Mouse (Mus musculus) hindbrain, postnatal 0 days (tissue): Measurements from ENCODE around the gene Atp23. TPM values are rescaled to one million over a fixed set of nuclear protein-coding genes. Genes with fewer than 3 reads are reported as not detected.
A peak's percentile ranks its signal among the peaks of the same experiment; 100 is the strongest.

Source experiments
- ATAC-seq: fragments of 200-750 bp; cut with Nextera tagmentation; 2 replicates; pipeline ENCODE4 v1.8.0; 2017; ENCODE audit warnings: mild to moderate bottlenecking, moderate TSS enrichment, moderate library complexity
- DNase-seq: peaks from one replicate; pipeline ENCODE4 v3.0.0-alpha.2; 2015; ENCODE audit warnings: low spot score
- H3K27ac ChIP-seq: fragments of 300-500 bp; sonication (generic); 2 replicates; pipeline ENCODE4 v1.5.1; 2014; ENCODE audit warnings: mild to moderate bottlenecking
- H3K27me3 ChIP-seq: fragments of 300-500 bp; sonication (generic); 2 replicates; pipeline ENCODE4 v1.6.1; 2014; ENCODE audit warnings: low read length, mixed read lengths; ENCODE audit not compliant: insufficient read depth
- H3K36me3 ChIP-seq: fragments of 300-500 bp; sonication (generic); 2 replicates; pipeline ENCODE4 v1.6.1; 2014; ENCODE audit warnings: low read length, mixed read lengths; ENCODE audit not compliant: insufficient read depth
- H3K4me1 ChIP-seq: fragments of 300-500 bp; sonication (generic); 2 replicates; pipeline ENCODE4 v1.6.1; 2014; ENCODE audit warnings: antibody characterized with exemption, low read length, mixed read lengths; ENCODE audit not compliant: insufficient read depth
- H3K4me2 ChIP-seq: fragments of 300-500 bp; sonication (generic); 2 replicates; pipeline ENCODE4 v1.6.1; 2014; ENCODE audit warnings: low read depth, mild to moderate bottlenecking, low read length, moderate library complexity, mixed read lengths
- H3K4me3 ChIP-seq: fragments of 300-500 bp; sonication (generic); 2 replicates; pipeline ENCODE4 v1.5.1; 2014; ENCODE audit warnings: low read length
- H3K9ac ChIP-seq: fragments of 300-500 bp; sonication (generic); replicated peaks from 2 replicates; pipeline ENCODE4 v1.6.1; 2014; ENCODE audit warnings: mild to moderate bottlenecking, low read length, moderate library complexity, mixed read lengths
- H3K9me3 ChIP-seq: fragments of 300-500 bp; sonication (generic); 2 replicates; pipeline ENCODE4 v1.6.1; 2016; ENCODE audit warnings: low read length, mixed read lengths
- CTCF ChIP-seq: IDR thresholded peaks from 2 replicates; pipeline ENCODE4 v1.5.1; 2016; ENCODE audit warnings: antibody characterized with exemption, control low read depth, low read depth
- WGBS: fragments of 180-500 bp; shearing (Covaris S2); extraction: QIAGEN DNeasy Blood & Tissue Kit; methylation state at CpG from one replicate; pipeline ENCODE4 v1.1.7; 2014; 5-methylcytosine and 5-hydroxymethylcytosine counted together
- polyA plus RNA-seq: library from polyadenylated mRNA; unstranded; fragments of >200 nt; fragmentation: Nextera tagmentation; extraction: Ambion mirVana; gene quantifications from 2 replicates; pipeline ENCODE4 v1.2.1, GENCODE M21; 2015
- total RNA-seq: library from RNA; depleted of rRNA; stranded (reverse); fragments of >200 nt; gene quantifications from 2 replicates; pipeline ENCODE4 v1.2.3, GENCODE M21; 2014

The Atp23 gene
- total and polyA plus RNA-seq, 2 experiments from 2014 or later: 12.5 to 20.2 TPM

DNA sequence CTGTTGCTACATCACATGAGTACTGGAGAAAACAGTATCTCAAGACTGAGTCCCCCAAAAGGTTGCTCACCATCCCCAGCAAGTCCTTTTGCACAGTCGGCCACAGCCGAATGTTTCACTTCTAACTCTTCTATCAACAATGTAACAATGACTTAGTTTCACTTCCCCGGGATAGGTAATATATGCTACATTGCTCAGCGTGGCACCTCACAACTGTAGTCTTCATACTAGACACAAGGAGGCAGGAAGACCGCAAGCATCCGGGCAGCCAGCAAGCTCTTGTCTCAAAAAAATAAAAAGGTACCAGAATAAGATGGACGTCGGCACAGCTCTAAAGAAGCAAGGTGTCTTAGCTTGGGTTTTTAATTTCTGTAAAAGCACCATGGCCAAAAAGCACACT, 35.9 kb downstream of the Atp23 start:
- Histone ChIP-seq H3K4me1 (no peaks in the 10 kb centered on the region), H3K27ac (no peak overlapping the region), H3K4me3 (no peak overlapping the region), H3K4me2 (no peak overlapping the region), H3K9me3 (no peaks in the 10 kb centered on the region), H3K36me3 (no peaks in the 10 kb centered on the region), H3K9ac (no peak overlapping the region), H3K27me3 (no peaks in the 10 kb centered on the region)
- no peak for DNase-seq
- ATAC-seq: no peak
- WGBS: 92% methylated on average over 8 of the region's 8 CpGs
- no peak for TF ChIP-seq CTCF

DNA sequence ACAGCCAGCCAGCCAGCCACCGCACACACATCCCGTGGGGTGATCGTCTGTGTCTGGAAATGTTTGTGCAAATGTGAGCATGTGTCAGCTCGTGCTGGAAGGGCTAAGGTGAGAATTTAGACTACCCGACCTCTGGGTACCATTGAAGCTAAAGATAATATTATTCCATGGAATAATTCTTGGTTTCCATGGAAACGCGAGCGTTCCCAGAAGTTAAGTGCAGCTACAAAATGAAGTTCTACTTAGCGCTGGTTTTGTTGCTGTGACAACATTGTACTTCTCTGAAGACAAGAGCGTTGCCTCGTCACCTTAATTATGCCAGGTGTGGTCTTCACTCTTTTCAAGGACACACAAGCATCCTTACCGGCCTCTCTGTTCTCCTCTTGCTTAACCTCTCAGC, 39.0 kb downstream of the Atp23 start:
- Histone ChIP-seq H3K9me3 (no peaks in the 10 kb centered on the region), H3K27me3 (no peaks in the 10 kb centered on the region), H3K9ac (no peak overlapping the region), H3K27ac (no peak overlapping the region), H3K36me3 (no peaks in the 10 kb centered on the region), H3K4me3 (no peak overlapping the region), H3K4me2 (peak overlapping the region; percentile 24; the same call in 1 of the 2 replicates), H3K4me1 (no peaks in the 10 kb centered on the region)
- TF ChIP-seq CTCF: no peak
- ATAC-seq (no peak), DNase-seq (peak; percentile 53)
- WGBS: 59% methylated on average over 12 of the region's 12 CpGs

DNA sequence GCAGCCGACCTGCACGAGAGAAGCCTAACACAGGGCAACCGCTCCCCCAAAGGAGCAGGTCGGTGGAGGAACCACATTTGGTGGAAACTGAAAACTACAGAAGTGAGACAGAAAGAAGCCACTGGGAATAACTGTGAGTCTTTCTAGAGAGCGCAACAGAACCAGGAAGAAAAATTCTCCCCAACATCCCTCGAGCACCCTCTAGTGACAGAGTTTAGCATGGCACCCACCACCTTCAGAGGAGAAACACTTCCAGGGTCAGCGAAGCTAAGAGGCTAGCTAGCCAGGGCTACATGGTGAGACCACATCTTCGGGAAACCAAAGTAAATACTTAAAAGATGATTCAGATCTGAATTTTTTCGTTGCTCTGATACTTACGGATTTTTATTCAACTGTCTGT, 47.9 kb downstream of the Atp23 start:
- 83% methylated on average over 10 of the region's 10 CpGs for whole genome bisulfite sequencing
- Histone ChIP-seq H3K9me3 (0 out of 2 replicates have a peak, but pooled peaks cover 2% of the 10 kb centered on the region), H3K27me3 (no peaks in the 10 kb centered on the region), H3K36me3 (no peaks in the 10 kb centered on the region), H3K4me3 (no peak overlapping the region), H3K4me1 (no peaks in the 10 kb centered on the region), H3K4me2 (no peak overlapping the region), H3K9ac (no peak overlapping the region), H3K27ac (no peak overlapping the region)
- no peak for DNase-seq
- ATAC-seq: no peak
- peak; percentile 53 for TF ChIP-seq CTCF

DNA sequence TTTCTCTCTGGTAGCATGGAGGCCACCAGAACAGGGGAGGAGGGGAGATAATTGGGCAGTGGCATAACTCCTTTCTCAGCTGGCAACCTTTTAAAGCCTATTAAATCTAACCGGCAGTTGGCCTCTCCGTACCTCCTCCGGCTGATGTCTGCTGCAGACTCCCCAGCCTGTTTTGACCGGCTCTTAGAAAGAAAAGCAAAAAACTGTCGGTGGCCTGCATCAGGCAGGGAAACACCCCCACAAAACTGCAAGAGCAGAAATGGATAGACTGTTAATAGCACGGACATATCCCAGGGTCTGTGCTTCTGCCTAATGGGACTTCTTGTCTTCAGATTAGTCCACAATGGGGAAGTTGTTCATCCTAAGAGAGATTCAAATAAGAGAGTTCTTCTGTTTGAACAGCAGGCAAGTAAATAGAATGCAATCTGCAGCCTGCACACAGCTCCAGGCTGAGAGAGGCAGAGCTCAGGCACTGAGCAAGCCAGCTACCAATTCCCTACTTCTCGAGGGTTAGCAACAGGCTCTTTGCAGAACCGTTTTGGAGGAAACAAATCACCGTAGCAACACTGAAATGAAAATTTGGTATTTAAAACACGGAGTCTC, 55.7 kb downstream of the Atp23 start:
- Histone ChIP-seq H3K4me1 (no peaks in the 10 kb centered on the region), H3K36me3 (no peaks in the 10 kb centered on the region), H3K27ac (peak overlapping the region; percentile 70), H3K9ac (0 out of 2 replicates have a peak overlapping the region, but pooled peaks have one; percentile 1), H3K27me3 (no peaks in the 10 kb centered on the region), H3K4me3 (no peak overlapping the region), H3K4me2 (peak overlapping the region; percentile 16), H3K9me3 (0 out of 2 replicates have a peak, but pooled peaks cover 6% of the 10 kb centered on the region)
- DNase-seq (peak; percentile 67), ATAC-seq (peak; percentile 93)
- WGBS: 9% methylated on average over 10 of the region's 10 CpGs
- TF ChIP-seq CTCF: no peak

DNA sequence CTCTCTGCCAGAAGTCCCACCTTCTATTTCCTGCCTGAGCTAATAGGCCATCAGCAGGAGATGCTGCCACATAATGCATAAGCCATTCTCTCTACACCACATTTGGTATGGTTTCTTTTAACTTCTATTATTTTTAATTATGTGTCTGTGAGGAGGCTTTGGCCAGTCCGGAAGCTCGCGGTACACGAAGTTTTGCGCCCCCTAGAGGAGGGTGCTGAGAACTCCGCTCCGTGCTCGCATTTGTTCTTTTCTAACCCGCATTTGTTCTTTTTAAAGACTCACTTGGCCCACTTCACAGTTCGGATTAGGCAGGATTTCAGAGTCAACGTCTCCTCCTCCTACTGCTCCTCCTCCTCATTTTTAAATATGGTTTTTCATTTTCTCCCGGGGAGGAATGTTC, 56.5 kb downstream of the Atp23 start:
- Histone ChIP-seq H3K27me3 (no peaks in the 10 kb centered on the region), H3K4me3 (no peak overlapping the region), H3K4me2 (peak overlapping the region; percentile 16; the same call in 1 of the 2 replicates), H3K36me3 (no peaks in the 10 kb centered on the region), H3K27ac (peak overlapping the region; percentile 70; the same call in 1 of the 2 replicates), H3K9me3 (0 out of 2 replicates have a peak, but pooled peaks cover 4% of the 10 kb centered on the region), H3K9ac (no peak overlapping the region), H3K4me1 (no peaks in the 10 kb centered on the region)
- peak; percentile 57 for TF ChIP-seq CTCF
- 40% methylated on average over 12 of the region's 12 CpGs for WGBS
- ATAC-seq (0 out of 2 replicates have a peak, but pooled peaks have one; percentile 19), DNase-seq (peak; percentile 62)

DNA sequence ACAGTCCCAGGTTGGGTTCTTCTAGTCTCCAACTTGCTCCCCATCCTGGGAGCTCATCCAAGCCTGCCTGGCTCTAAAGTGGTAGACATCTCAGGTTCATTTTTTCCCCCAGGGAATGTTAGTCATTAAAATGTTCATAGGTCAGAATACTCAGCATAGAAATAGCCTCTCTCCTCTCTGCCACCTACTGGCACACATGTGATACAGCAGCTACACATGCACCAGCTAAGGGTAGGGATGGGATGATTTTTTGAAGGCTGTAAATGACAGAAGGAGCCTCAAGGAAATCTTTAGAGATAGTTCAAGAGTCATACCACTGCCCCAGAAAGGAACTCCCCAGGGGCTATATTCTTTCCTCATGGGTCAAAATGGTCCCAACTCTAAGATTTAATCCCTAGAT, 60.9 kb downstream of the Atp23 start:
- Histone ChIP-seq H3K4me3 (no peak overlapping the region), H3K36me3 (no peaks in the 10 kb centered on the region), H3K27ac (no peak overlapping the region), H3K4me1 (no peaks in the 10 kb centered on the region), H3K9me3 (0 out of 2 replicates have a peak, but pooled peaks cover 3% of the 10 kb centered on the region), H3K4me2 (no peak overlapping the region), H3K9ac (no peak overlapping the region), H3K27me3 (no peaks in the 10 kb centered on the region)
- ATAC-seq (no peak), DNase-seq (no peak)
- TF ChIP-seq CTCF: no peak

DNA sequence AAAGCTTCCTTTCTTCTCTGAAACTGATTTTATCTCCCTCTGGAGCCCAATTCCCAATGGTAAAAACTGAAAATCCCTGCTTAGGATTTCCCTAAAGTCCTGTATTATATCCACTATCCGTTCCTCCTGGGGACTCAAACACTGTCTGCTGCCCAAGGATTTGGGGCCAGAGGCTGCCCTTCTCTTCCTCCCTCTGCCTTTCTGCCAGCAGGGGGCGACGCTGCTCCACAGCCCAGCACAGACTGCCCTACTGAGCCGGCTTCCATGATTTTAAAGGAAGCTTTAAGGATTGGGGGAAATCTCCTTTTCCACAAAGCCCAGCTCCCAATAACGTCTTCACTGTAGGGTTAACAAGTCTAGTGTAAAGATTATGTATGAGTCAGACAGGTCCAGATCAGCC, 68.1 kb downstream of the Atp23 start:
- no peaks in the 10 kb centered on the region for H3K9me3 ChIP-seq
- ATAC-seq (no peak), DNase-seq (peak; percentile 53)
- no peak overlapping the region for H3K4me3 ChIP-seq
- H3K4me1 ChIP-seq: peaks cover 3% of the 10 kb centered on the region; the same call in 1 of the 2 replicates
- no peaks in the 10 kb centered on the region for H3K36me3 ChIP-seq
- no peak overlapping the region for H3K9ac ChIP-seq
- no peak overlapping the region for H3K27ac ChIP-seq
- no peaks in the 10 kb centered on the region for H3K27me3 ChIP-seq
- 26% methylated on average over 5 of the region's 5 CpGs for WGBS
- no peak overlapping the region for H3K4me2 ChIP-seq
- TF ChIP-seq CTCF: peak; percentile 73
